Mouse (Mus musculus): Measurements from ENCODE around the gene Adh1. TPM values are rescaled to one million over a fixed set of nuclear protein-coding genes. Genes with fewer than 3 reads are reported as not detected.
A peak's percentile ranks its signal among the peaks of the same experiment; 100 is the strongest.

The Adh1 gene
- total RNA-seq (2021): 1,000 to 10,000 TPM; 2,463 to 7,675 TPM
- long read RNA-seq, experiment 1, transcript Adh1-203 (3 exons, 773 nt): minor isoform, 12 of 5,646 reads
- long read RNA-seq, experiment 1, transcript Adh1-201 (9 exons, 1,492 nt): major isoform, 5,072 of 5,646 reads
- long read RNA-seq, experiment 1, partial matches to known transcripts: 443 of 5,646 reads
- long read RNA-seq, experiment 1, other reads (novel, unspliced or antisense): 119 of 5,646 reads
- long read RNA-seq, experiment 2, transcript Adh1-201 (9 exons, 1,492 nt): major isoform, 776 of 863 reads
- long read RNA-seq, experiment 2, partial matches to known transcripts: 68 of 863 reads
- long read RNA-seq, experiment 2, other reads (novel, unspliced or antisense): 19 of 863 reads

DNA sequence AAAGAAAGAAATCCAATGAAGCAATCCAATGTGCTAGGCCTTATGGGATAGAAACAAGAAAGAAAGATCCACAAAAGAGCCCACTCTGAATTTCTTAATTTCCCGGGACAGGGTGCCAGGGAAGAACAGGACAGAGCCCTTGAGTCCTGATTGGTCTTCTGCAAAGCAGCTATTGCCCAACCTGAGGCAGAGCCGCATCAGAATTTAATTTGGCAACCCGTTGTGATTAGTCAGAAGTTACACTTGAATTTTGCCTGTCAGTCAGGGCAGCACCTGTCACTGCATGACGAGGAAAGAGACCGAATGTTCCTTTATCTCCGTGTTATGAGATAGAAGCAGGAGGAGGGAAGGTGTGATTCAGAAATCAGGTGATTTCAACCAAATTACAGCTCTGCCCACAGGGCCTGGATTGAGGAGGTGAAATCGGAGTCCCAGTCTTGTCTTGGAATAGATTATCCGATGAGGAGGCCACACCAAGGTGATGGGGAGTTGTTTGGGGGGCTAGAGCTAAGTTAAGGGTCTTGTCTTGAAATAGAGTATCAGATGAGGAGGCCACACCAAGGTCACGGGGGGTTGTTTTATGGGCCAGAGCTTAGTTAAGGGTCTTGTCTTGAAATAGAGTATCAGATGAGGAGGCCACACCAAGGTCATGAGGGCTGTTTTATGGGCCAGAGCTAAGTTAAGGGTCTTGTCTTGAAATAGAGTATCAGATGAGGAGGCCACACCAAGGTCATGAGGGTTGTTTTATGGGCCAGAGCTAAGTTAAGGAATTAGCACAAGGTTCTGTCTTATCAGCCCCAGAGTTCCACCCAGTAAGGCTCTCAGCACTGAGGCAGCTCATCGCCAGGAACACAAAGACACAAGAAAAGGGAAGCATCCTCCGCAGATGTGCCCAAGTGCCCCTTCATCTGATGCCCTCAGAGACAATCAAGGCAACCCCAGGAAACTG lies at the start of gene Adh1:
Gene Adh1, plus strand, starts transcription at position 271 of the 949 bp plus-strand sequence.
- DNase-seq: peak; percentile 26 to 65

DNA sequence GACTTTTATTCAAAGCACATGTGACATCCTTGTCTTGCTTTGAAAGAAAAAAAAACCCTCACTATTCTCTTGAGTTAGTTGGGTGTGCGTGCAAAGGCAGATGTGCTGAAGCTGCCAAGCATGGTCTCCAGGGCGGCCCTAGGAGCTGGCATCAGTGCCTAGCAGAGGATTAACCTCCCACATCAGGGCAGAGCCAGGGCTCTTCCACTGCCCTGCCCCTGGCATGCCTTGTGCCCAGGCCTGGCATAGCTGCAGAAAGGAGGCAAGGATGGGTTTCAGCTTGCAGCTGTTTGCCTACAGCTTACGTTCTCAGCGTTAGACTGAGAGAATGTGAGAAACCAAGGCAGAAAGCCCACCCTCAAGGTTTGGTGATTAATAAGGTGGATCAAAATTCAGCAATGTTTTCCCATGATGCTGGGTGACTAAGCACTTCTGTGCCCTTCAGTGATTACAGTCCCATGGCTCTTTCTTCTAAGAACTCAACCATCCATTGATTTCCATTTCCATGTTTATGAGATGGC lies 48.3 kb upstream of the Adh1 start:
- no peak for DNase-seq

DNA sequence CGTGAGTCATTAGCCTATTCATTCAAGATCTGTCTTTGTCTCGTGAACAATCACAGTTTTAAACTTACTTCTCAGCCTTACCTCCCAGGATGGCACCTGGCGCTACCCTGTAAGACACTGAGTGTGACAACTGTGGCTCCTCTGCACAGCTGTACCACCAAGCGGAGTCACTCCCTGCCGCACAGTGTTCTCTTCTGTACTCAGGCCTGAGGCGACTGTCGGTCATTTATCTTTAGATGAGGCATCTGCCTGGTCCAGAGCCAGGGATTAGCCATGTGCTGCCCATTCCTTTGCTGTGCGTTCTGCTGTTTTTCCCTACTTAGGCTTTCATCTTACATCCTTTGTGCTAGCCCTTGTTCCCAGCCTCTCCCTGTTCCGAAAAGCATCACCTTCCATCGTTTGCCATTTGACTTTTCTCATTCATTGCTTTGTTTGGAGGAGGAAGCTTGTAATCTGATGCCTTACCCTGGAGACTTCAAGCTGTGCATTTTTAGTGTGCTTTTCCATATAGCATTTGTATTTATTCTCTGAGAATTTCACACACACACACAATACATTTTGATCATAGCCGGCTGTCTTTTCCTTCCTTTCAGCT lies 45.3 kb upstream of the Adh1 start:
- DNase-seq: peak; percentile 65 to 70

DNA sequence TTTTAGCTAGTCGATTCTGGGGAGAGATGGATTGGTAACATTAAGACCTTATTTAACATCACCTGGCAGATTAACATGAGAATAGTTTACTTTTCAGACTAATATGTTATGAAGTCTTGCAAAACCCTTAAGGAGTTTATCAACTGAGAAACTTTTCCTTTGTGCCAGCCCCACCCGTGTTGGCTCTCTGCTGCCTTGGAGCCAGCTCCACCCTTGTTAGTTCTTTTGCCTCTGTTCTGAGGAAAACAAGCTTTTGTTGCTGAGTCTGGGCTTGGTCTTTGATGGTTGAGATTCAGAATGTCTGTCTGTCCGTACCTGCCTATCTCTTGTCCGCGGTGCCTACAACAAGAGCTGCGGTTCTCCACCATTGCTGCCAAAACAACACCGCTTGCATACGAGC lies 44.7 kb upstream of the Adh1 start:
- no peak for DNase-seq

DNA sequence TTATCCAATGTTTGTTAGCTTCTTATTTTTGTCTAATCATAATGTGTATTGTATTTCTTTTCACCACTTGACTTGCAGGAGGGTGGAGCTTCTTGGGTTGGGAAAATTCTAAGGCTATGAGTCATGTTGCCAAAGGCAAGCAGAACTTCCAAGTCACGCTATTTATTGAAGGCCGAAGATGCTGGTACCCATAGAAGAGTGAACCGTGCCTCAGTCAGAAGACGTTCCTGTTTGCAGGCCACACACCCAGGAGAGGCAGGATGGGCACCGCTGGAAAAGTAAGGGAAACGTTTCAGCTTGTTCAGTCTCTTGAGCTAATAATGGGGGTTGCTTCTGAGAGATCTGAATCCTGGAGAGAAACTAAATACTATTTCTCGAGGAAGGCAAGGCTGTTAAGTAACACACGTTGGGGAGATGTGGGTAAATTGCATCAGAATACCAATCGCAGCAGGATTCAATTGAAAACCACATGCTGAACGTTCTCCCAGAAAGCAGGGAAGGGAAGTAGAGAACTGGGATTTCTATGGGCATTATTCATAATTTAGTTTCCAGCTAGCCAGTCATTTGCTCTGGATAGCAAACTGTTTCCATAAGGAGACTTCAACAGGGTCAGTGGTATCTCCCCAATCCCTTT lies 43.0 kb upstream of the Adh1 start, which contains the start of gene Adh7:
Gene Adh7, plus strand, starts transcription at position 130 of the 634 bp plus-strand sequence.
- no peak for DNase-seq

- no peak for DNase-seq
Measured at GRCm38 (mm10) chr3:138221116-138221515, 39.7 kb upstream of the Adh1 start.

DNA sequence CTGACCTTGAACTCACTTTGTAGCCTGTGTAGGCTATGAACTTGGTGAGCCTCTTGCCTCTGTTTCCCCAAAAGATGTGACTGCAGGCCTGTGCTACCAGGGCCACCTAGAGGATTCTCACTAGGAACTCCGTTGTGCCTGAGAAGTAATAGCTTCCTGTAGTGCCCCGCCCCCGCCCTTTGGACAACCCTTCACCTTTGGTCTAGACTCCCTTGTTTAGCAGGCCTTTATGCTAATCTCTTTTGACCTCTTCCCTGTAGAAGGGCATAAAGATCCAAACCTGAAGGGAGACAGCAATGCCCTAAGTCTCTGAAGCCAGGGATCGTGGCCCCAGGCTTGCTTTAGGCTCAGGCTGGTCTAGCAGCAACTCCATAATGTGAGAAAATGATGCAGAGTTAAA lies 38.3 kb upstream of the Adh1 start:
- no peak for DNase-seq

GRCm38 (mm10) chr3:138222952-138223351 lies 37.8 kb upstream of the Adh1 start:
- peak; percentile 70 to 82 for DNase-seq

- no peak for DNase-seq
Measured at GRCm38 (mm10) chr3:138224363-138224954, 36.3 kb upstream of the Adh1 start.

GRCm38 (mm10) chr3:138225331-138225730 lies 35.5 kb upstream of the Adh1 start:
- DNase-seq: no peak

GRCm38 (mm10) chr3:138225853-138226252 lies 34.9 kb upstream of the Adh1 start:
- DNase-seq: peak; percentile 57 to 74

DNA sequence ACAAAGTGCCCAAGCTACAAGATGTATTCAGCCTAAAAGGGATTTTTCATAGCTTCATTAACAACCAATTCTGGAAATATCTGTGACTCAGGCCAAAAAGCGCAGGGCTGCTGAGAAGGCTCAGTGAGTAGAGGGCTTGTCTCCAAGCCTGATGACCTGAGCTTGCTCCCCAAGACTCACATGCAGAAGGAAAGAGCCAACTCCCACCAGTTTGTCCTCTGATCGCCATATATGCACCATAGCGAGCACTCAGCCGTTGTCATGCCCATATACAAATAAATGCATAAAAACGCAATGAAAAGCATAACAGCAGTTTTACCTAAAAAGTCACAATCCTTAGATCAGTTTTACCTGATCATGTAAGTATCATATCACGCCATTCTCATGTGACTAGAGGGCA lies 34.3 kb upstream of the Adh1 start:
- no peak for DNase-seq

DNA sequence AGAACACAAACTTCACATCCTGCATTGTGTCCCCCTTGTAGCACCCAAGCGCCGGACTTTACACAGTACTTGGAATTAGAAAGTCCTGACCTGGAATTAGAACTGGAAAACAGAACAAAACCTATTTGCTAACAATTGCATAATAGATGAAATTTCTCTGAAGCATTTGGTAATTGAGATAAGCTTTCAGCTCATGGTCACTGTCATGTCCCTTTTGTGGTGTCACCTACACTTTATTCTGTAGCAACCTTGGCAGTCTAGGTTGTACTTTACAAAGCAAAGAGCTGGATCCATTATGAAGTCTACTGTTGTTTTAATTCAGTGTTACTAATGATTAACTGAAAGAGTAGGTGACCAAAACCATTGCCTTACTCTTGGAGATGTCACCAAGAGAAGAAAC lies 33.7 kb upstream of the Adh1 start:
- no peak for DNase-seq

- no peak for DNase-seq
Measured at GRCm38 (mm10) chr3:138227782-138228181, 33.0 kb upstream of the Adh1 start.

- no peak for DNase-seq
Measured at GRCm38 (mm10) chr3:138229448-138229847, 31.3 kb upstream of the Adh1 start.

DNA sequence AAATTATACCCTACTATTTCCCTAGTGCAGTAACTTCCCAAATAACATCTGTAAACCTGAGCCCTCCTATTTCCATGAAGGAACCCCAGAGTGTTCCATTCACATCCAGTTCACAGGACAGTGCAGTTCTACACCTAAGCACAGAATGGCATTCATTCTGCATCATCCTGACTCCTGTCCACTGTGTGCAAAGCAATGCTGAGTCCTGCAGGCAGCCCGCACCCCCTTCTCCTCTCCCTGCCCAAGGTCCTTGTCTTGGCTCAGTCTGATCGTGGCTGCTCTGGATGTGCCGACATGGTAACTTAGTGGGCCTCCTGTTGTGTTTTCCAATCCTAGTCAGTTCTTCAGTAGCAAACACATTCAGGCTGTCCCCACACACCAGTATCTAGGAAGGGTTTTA lies 30.5 kb upstream of the Adh1 start:
- peak; percentile 73 to 74 for DNase-seq

DNA sequence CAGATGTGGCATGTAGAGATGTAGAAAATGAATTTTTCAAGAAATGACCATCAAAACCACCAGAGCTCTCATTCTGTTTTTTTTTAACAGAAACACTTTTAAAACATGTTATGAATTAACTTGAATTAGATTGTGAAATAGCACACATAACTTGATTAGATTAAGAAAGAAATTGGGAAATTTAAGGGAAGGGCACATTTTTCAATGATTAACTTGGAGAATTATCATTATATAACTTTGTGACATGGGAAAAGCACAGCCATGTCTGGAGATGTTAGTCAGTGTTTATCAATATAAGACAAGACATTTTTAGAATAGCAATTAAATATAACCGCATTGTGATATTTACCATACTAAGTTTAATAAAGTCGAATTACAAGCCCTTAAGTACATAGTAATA lies 29.3 kb upstream of the Adh1 start:
- DNase-seq: no peak

DNA sequence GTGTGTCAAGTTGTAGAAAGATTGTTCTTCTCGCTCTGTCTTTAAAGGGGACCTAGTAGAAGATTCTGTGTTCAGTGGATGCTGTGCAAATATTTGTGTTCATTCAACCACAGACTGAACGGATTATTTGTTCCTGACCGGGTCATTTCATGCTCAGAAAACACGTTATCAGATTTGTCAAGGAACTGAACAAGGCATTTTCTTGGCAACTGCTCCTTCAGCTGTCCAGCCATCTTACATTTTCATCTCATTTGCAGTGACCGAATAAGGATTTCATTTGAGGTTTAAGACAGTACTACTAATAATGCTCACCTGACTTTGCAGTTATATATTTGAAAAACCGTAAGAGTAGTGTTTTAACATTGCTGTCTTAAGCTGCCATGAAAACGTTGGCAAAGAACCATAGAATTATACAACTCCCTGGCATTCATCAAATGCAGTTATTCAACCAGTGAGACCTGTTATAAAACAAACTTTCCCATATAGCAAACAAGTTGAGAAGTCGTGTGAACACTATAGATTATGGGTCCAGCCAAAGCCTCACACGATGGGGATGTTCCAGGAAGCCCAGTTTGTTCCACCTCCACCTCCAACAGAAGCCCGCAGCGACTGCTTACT lies 24.1 kb upstream of the Adh1 start:
- DNase-seq: no peak

GRCm38 (mm10) chr3:138238046-138238445 lies 22.7 kb upstream of the Adh1 start:
- no peak for DNase-seq

DNA sequence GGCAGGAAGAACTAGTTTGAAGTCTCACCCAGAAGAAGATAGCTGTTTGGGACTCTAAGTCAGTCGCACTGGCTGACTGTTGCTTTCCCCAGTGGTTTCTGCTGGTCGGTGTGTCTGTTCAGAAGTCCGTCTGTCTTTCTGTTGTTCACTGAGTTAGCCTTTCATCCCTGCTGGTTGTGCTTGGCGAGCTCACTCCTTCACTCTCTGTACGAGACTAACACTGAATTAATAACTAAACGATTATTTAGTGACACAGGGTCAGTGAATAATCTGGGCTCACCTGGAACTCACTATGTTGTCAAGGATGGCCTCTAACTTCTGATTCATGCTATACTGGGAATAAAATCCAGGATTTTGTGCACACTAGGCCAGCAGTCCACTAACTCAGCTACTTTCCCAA lies 21.3 kb upstream of the Adh1 start:
- no peak for DNase-seq

- DNase-seq: no peak
Measured at GRCm38 (mm10) chr3:138240411-138240810, 20.4 kb upstream of the Adh1 start.

Data from adrenal gland, postnatal 36 days (tissue).